Mouse (Mus musculus) macrophage (primary cell): ENCODE data around the gene Cdk18. TPM values are rescaled to one million over a fixed set of nuclear protein-coding genes. Genes with fewer than 3 reads are reported as not detected.
"Not testable (repeated sequence)": the region's sequence is repeated elsewhere in the genome, so short reads cannot be mapped to it uniquely, and the experiment has no call there.

Experiments
- H3K27ac ChIP-seq: fragments of 350-480 bp; formaldehyde crosslinking; 2 replicates; pipeline ENCODE4 v1.9.0; 2021
- H3K36me3 ChIP-seq: fragments of 350-480 bp; formaldehyde crosslinking; 2 replicates; pipeline ENCODE4 v1.9.0; 2021; ENCODE audit errors: inconsistent target
- H3K4me3 ChIP-seq: fragments of 350-480 bp; formaldehyde crosslinking; 2 replicates; pipeline ENCODE4 v1.9.0; 2021; ENCODE audit errors: inconsistent target
- H3K79me2 ChIP-seq: fragments of 350-480 bp; formaldehyde crosslinking; 2 replicates; pipeline ENCODE4 v1.9.0; 2021; ENCODE audit errors: inconsistent target
- WGBS: methylation state at CpG from one replicate; pipeline ENCODE4 v1.1.7; 2026; ENCODE audit warnings: inconsistent platforms; ENCODE audit not compliant: missing documents; 5-methylcytosine and 5-hydroxymethylcytosine counted together
- polyA plus RNA-seq: library from polyadenylated mRNA; stranded (reverse); fragments of 250-400 nt; gene quantifications from 3 replicates; pipeline ENCODE4 v1.2.4, GENCODE M21; 2018; ENCODE audit warnings: inconsistent platforms
- total RNA-seq, 78 experiments: library from RNA; depleted of rRNA; stranded (reverse); fragments of 250-400 nt; gene quantifications; 1 replicate in 9 of 78; 2 replicates in 24 of 78; 3 replicates in 43 of 78; 4 replicates in 2 of 78; pipeline ENCODE4 v1.2.4; 2018; ENCODE audit warnings: inconsistent platforms in 56 of 78

Cdk18 gene
- total RNA-seq (2018; cell fraction: chromatin; rRNA removed): 100 to 1,000 TPM in 18 of 26 experiments, 10 to 100 TPM in 8; 36.4 to 443 (median 163) TPM
- total RNA-seq (2018; cell fraction: cytosol; rRNA removed): 100 to 1,000 TPM in 8 of 26 experiments, 10 to 100 TPM in 18; 32.8 to 118 (median 70.3) TPM
- 100 to 1,000 TPM in 12 of 26 experiments, 10 to 100 TPM in 14; 32.7 to 253 (median 92.9) TPM for total RNA-seq (2018; cell fraction: nucleus; rRNA removed)
- 71.8 to 165 TPM (median 102 TPM) in 3 replicates for polyA plus RNA-seq

- under 1% methylated on average over 30 of the region's 30 CpGs for WGBS
- Histone ChIP-seq H3K79me2 (peaks cover 62% of the 10 kb centered on the region), H3K36me3 (no peaks in the 10 kb centered on the region; the same call in 1 of the 2 replicates), H3K27ac (peak within 1 kb of the TSS; percentile 94), H3K4me3 (peak within 1 kb of the TSS; percentile 93)
These were observed at the start of gene Cdk18 for GRCm38 (mm10) chr1:132139416-132139864. Cdk18 (minus strand) TSS chr1:132139684.

GRCm38 (mm10) chr1:132189231-132189630, 49.7 kb upstream of the Cdk18 start:
- H3K79me2 ChIP-seq: no peaks in the 10 kb centered on the region
- 15% methylated on average over 4 of the region's 4 CpGs for WGBS

GRCm38 (mm10) chr1:132188442-132189066, 49.1 kb upstream of the Cdk18 start:
- Histone ChIP-seq H3K27ac (no peak overlapping the region), H3K36me3 (no peaks in the 10 kb centered on the region), H3K79me2 (no peaks in the 10 kb centered on the region), H3K4me3 (no peak overlapping the region)
- 51% methylated on average over 9 of the region's 9 CpGs for WGBS

More at GRCm38 (mm10) chr1:132189231-132189630, 49.7 kb upstream of the Cdk18 start:
- Histone ChIP-seq H3K4me3 (no peak overlapping the region), H3K27ac (no peak overlapping the region), H3K36me3 (no peaks in the 10 kb centered on the region)

GRCm38 (mm10) chr1:132186303-132186702, 46.8 kb upstream of the Cdk18 start:
- no peak overlapping the region for H3K27ac ChIP-seq
- H3K36me3 ChIP-seq: no peaks in the 10 kb centered on the region
- WGBS: 83% methylated on average over 4 of the region's 4 CpGs
- no peaks in the 10 kb centered on the region for H3K79me2 ChIP-seq
- no peak overlapping the region for H3K4me3 ChIP-seq

- H3K36me3 ChIP-seq: no peaks in the 10 kb centered on the region
- H3K27ac ChIP-seq: no peak overlapping the region
- no peak overlapping the region for H3K4me3 ChIP-seq
- WGBS: no CpG with 5 or more reads among the region's 2 CpGs
- no peaks in the 10 kb centered on the region for H3K79me2 ChIP-seq
These were observed 32.1 kb upstream of the Cdk18 start for GRCm38 (mm10) chr1:132171619-132172018.

GRCm38 (mm10) chr1:132170698-132171097, 31.2 kb upstream of the Cdk18 start:
- H3K36me3 ChIP-seq: no peaks in the 10 kb centered on the region
- H3K79me2 ChIP-seq: no peaks in the 10 kb centered on the region
- 11% methylated on average over 6 of the region's 6 CpGs for WGBS
- H3K4me3 ChIP-seq: no peak overlapping the region
- no peak overlapping the region for H3K27ac ChIP-seq

- 12% methylated on average over 12 of the region's 12 CpGs for WGBS
- no peak overlapping the region for H3K4me3 ChIP-seq
These were observed 28.8 kb upstream of the Cdk18 start for GRCm38 (mm10) chr1:132168115-132168767.

GRCm38 (mm10) chr1:132165859-132166258, 26.4 kb upstream of the Cdk18 start:
- WGBS: 81% methylated on average over 3 of the region's 3 CpGs
- H3K4me3 ChIP-seq: no peak overlapping the region

More at GRCm38 (mm10) chr1:132168115-132168767, 28.8 kb upstream of the Cdk18 start:
- Histone ChIP-seq H3K36me3 (no peaks in the 10 kb centered on the region), H3K79me2 (no peaks in the 10 kb centered on the region), H3K27ac (no peak overlapping the region)

GRCm38 (mm10) chr1:132164780-132165518, 25.5 kb upstream of the Cdk18 start:
- Histone ChIP-seq H3K27ac (no peak overlapping the region), H3K36me3 (no peaks in the 10 kb centered on the region), H3K79me2 (no peaks in the 10 kb centered on the region), H3K4me3 (no peak overlapping the region)
- WGBS: 62% methylated on average over 12 of the region's 13 CpGs

More at GRCm38 (mm10) chr1:132165859-132166258, 26.4 kb upstream of the Cdk18 start:
- no peaks in the 10 kb centered on the region for H3K36me3 ChIP-seq
- H3K27ac ChIP-seq: no peak overlapping the region
- no peaks in the 10 kb centered on the region for H3K79me2 ChIP-seq

GRCm38 (mm10) chr1:132162618-132163017, 23.1 kb upstream of the Cdk18 start:
- 54% methylated on average over 9 of the region's 9 CpGs for WGBS

GRCm38 (mm10) chr1:132161211-132161880, 21.9 kb upstream of the Cdk18 start:
- Histone ChIP-seq H3K27ac (no peak overlapping the region), H3K36me3 (no peaks in the 10 kb centered on the region), H3K79me2 (no peaks in the 10 kb centered on the region), H3K4me3 (no peak overlapping the region)
- WGBS: 83% methylated on average over 7 of the region's 7 CpGs

More at GRCm38 (mm10) chr1:132162618-132163017, 23.1 kb upstream of the Cdk18 start:
- H3K4me3 ChIP-seq, H3K27ac ChIP-seq, H3K79me2 ChIP-seq, H3K36me3 ChIP-seq: not testable (repeated sequence)

GRCm38 (mm10) chr1:132159681-132160080, 20.2 kb upstream of the Cdk18 start:
- WGBS: 85% methylated on average over 4 of the region's 4 CpGs
- no peaks in the 10 kb centered on the region for H3K36me3 ChIP-seq
- H3K79me2 ChIP-seq: no peaks in the 10 kb centered on the region
- H3K4me3 ChIP-seq: no peak overlapping the region
- H3K27ac ChIP-seq: no peak overlapping the region

- WGBS: 88% methylated on average over 2 of the region's 2 CpGs
- no peak overlapping the region for H3K27ac ChIP-seq
- H3K4me3 ChIP-seq: no peak overlapping the region
- H3K36me3 ChIP-seq: no peaks in the 10 kb centered on the region
- H3K79me2 ChIP-seq: no peaks in the 10 kb centered on the region
These were observed 19.3 kb upstream of the Cdk18 start for GRCm38 (mm10) chr1:132158741-132159140.

- H3K36me3 ChIP-seq: no peaks in the 10 kb centered on the region
- no peak overlapping the region for H3K27ac ChIP-seq
- 67% methylated on average over 6 of the region's 7 CpGs for WGBS
- no peak overlapping the region for H3K4me3 ChIP-seq
- H3K79me2 ChIP-seq: no peaks in the 10 kb centered on the region
These were observed 18.3 kb upstream of the Cdk18 start for GRCm38 (mm10) chr1:132157808-132158207.
